Mouse (Mus musculus) urinary bladder, postnatal 4 days (tissue): Measurements from ENCODE around the gene Slc2a12.

Experiments used
- DNase-seq, 2 experiments: peaks; one replicate each; pipeline ENCODE4 v3.0.0; 2021 to 2022; ENCODE audit warnings: low spot score in 2 of 2

The Slc2a12 gene

GRCm38 (mm10) chr10:22728257-22728656, 83.4 kb downstream of the Slc2a12 start:
- no peak for DNase-seq

- DNase-seq = no peak
These were observed 85.6 kb downstream of the Slc2a12 start for GRCm38 (mm10) chr10:22730266-22730991.

- no peak for DNase-seq
These were observed 86.1 kb downstream of the Slc2a12 start for GRCm38 (mm10) chr10:22730992-22731271.

GRCm38 (mm10) chr10:22731272-22732093, 86.7 kb downstream of the Slc2a12 start, which contains the start of gene Tbpl1:
TSS of gene Tbpl1 (minus strand) at chr10:22731938.
- peak; percentile 93 for DNase-seq

- DNase-seq = no peak
These were observed 87.4 kb downstream of the Slc2a12 start for GRCm38 (mm10) chr10:22732181-22732580.

- DNase-seq = no peak
These were observed 101.1 kb downstream of the Slc2a12 start for GRCm38 (mm10) chr10:22745922-22746321.

- no peak for DNase-seq
These were observed 101.8 kb downstream of the Slc2a12 start for GRCm38 (mm10) chr10:22746334-22747322.

- DNase-seq = no peak
These were observed 106.4 kb downstream of the Slc2a12 start for GRCm38 (mm10) chr10:22751175-22751682.
